Mouse (Mus musculus): ENCODE measurements around the gene Litaf.
"Not testable (repeated sequence)": the region's sequence is repeated elsewhere in the genome, so short reads cannot be mapped to it uniquely, and the experiment has no call there.

Litaf gene

GRCm38 (mm10) chr16:10992090-10993031 is 73.6 kb downstream of the Litaf start:
- no peak for DNase-seq (ENCODE audit: low read depth, low spot score)

- no peak for DNase-seq (ENCODE audit: low read depth, low spot score)
Measured at GRCm38 (mm10) chr16:10991737-10992089, 74.2 kb downstream of the Litaf start.

- no peak for DNase-seq (ENCODE audit: low read depth, low spot score)
Measured at GRCm38 (mm10) chr16:10990763-10991162, 75.2 kb downstream of the Litaf start.

GRCm38 (mm10) chr16:10989896-10990295 is 76.1 kb downstream of the Litaf start:
- no peak for DNase-seq (ENCODE audit: low read depth, low spot score)

DNA sequence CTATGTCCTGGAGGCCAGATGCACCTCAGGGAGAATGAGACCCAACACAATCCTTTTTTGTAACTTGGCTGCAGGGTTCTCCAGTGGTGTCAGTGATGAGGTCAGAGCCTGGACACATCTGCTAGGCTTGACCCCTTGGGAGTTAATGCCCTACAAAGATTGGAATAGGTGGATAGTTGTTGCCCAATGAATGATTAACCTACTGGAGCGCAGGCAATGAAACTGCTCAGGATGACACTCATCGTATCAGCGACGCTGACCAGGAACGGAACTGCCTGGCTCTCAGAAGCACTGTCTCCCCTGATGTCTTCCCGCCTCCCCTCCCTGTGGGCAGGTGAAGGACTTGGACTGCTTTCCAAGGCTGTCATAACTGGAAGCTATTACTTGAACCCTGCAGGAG is 76.6 kb downstream of the Litaf start:
- no peak for DNase-seq (ENCODE audit: low read depth, low spot score)

- DNase-seq (ENCODE audit: low read depth, low spot score) = no peak
Measured at GRCm38 (mm10) chr16:10988261-10988660, 77.7 kb downstream of the Litaf start.

DNA sequence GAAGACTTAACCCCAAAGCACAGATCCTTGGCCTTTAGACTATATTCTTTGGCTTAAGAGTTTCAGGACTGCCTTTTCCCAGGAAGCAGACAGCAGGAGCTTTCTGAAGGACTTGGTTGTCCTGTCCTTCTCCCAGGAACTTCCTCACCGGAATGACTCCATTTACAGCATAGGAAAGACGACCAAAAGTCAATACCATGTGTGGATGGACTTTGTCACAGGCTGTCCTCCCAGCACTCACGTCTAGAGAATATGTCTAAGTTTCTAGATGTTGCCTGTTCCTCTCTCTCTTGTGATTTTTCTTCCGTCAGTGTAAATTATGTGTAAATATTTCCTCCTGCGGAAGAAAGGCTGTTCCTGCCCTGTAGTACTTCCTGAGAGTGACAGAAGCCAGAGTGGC is 81.4 kb downstream of the Litaf start:
- DNase-seq (ENCODE audit: low read depth, low spot score) = no peak

- no peak for DNase-seq (ENCODE audit: low read depth, low spot score)
Measured at GRCm38 (mm10) chr16:10981493-10982070, 84.4 kb downstream of the Litaf start.

DNA sequence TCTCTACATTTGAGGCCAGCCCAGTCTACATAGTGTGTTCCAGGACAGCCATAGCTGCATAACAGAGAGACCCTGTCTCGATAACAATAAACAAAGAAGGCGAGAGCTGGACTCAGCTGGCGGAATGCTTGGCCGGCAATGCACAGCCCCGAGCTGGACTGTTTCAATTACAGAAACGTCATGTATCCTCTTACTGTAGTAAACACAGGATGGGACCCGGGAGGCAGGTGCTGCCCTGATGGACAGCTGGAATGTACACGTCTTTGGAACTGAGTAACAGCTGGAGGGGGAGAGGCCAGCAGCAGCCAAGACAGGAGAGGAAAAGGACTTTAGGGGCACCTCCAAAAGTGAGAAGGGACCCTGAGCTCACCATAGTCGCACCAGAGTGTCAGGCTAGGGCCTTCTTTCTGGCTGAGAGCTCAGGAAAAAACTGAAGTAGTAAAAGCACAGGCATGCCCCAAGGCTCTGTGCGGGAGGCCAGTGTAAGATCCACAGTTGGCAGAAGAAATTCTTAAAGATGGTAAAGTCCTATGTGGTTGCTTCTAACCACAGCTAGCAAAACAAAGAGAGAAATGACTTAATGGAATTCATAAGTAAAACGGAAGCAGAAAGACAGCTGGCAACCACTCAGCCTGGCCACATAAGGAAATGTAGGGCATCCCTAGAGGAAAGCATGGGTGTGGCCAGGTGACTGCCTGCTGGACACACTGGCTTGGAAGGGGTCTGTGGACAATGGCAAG is 86.7 kb downstream of the Litaf start:
- DNase-seq (ENCODE audit: low read depth, low spot score) = no peak

DNA sequence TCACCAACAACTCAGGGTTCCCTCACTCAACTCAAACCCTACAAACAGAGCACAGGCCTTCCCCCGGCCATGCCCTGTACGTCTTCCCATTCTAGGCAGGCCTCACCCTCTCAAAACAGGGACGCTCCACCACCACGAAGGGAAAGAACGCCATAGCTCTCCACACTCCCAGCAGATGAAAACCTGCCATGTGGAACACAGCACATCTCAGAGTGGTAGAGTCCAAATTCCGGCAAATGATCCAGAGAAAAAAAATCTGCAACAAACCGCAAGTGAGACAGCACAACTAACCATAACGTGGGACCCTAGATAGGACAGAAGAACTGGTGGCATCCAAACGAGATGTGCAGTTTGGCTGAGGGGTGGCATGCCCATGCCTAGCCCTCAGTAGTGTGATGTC is 88.1 kb downstream of the Litaf start:
- no peak for DNase-seq (ENCODE audit: low read depth, low spot score)

GRCm38 (mm10) chr16:10976202-10976631 is 89.7 kb downstream of the Litaf start:
- no peak for DNase-seq (ENCODE audit: low read depth, low spot score)

DNA sequence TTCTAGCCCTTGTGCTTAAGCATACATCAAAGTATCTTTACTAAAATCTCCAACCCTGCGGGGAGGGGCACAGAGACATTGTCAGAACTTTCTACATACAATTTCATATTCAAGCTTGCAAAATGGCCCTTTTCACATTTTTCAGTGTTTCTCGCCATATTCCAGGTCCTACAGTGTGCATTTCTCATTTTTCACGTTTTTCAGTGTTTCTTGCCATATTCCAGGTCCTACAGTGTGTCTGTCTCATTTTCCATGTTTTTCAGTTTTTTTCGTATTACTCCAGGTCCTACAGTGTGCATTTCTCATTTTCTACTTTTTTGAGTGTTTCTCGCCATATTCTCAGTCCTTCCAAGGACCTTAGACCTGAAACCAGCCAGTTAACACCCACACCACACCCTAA is 91.0 kb downstream of the Litaf start:
- DNase-seq (ENCODE audit: low read depth, low spot score) = no peak

DNA sequence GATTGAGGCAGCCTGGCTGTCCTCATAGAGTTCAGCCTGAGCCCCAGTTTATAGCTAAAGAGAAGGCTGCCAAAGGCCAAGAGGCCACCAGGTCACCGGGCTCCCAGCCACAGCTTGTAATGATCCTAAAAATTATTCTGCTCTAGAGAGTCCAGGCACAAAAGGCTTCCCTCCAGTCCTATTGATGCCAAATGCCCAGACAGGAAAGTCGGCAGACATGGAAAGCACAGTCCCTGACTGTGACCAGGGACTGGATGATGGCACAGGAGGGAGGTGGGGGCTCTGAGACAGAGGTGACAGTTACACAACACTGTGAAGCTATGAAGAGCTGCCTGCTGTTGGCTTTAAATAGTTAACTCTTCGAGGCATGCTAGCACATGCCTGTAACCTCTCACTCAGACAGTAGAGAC is 91.9 kb downstream of the Litaf start:
- DNase-seq (ENCODE audit: low read depth, low spot score) = no peak

- DNase-seq (ENCODE audit: low read depth, low spot score) = no peak
Measured at GRCm38 (mm10) chr16:10972259-10972658, 93.7 kb downstream of the Litaf start.

GRCm38 (mm10) chr16:10969944-10970343 is 96.0 kb downstream of the Litaf start:
- not testable (repeated sequence) for DNase-seq (ENCODE audit: low read depth, low spot score)

DNA sequence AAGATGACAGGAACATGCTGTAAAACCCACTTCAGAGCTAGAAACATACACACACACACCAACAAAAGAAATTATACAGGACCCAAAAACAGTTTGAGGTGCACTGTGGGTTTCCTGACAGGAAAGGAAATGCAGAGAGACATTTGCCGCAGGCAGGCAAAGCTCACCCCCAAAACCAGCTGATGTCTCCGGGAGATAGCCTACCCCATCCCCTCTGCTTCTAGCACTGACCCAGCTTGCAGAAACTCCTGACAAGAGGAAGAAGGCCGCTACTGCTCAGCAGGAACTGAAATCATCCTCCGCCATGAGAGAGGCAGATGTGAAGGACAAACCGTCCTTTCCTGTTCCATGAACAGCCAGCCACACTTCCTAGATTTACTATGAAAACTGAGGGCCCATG is 96.6 kb downstream of the Litaf start:
- no peak for DNase-seq (ENCODE audit: low read depth, low spot score)

DNA sequence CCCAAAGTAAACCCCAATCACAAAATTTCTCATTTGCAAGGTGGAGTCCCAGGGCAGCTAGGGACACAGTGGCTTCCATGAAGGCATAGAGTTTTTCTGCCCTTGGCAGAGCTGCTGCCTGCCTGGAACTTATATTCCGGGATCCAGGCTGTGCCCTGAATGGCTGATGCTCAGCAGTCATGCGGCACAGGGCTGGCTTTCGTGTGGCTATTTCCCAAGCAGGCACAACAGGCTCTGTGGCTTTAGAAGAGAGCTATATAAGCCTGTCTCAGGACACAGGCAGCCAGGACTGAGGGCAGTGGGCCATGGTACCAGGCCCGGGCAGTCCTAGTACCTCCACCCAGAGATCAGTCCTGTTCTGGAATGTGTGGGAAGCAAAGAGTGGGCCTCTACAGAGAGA is 97.7 kb downstream of the Litaf start:
- DNase-seq (ENCODE audit: low read depth, low spot score) = no peak

- DNase-seq (ENCODE audit: low read depth, low spot score) = no peak
Measured at GRCm38 (mm10) chr16:10967756-10968155, 98.2 kb downstream of the Litaf start.

DNA sequence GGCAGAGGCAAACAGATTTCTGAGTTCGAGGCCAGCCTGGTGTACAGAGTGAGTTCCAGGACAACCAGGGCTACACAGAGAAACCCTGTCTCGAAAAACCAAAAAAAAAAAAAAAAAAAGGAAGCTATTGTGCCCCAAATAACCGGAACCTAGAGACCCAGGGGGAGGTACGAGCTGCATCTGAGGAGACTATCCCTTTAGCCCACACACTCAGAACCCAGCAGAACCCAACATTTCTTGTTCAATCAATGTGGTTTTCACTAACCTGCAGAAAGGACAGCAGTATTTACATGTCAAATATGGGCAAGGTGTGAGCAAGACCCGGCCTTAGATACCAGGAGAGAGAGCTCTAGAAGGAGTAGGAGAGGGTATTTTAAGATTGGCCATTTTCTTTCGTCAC is 98.9 kb downstream of the Litaf start:
- no peak for DNase-seq (ENCODE audit: low read depth, low spot score)

GRCm38 (mm10) chr16:10965034-10965433 is 100.9 kb downstream of the Litaf start:
- DNase-seq (ENCODE audit: low read depth, low spot score) = no peak

- no peak for DNase-seq (ENCODE audit: low read depth, low spot score)
Measured at GRCm38 (mm10) chr16:10960916-10961315, 105.0 kb downstream of the Litaf start.

DNA sequence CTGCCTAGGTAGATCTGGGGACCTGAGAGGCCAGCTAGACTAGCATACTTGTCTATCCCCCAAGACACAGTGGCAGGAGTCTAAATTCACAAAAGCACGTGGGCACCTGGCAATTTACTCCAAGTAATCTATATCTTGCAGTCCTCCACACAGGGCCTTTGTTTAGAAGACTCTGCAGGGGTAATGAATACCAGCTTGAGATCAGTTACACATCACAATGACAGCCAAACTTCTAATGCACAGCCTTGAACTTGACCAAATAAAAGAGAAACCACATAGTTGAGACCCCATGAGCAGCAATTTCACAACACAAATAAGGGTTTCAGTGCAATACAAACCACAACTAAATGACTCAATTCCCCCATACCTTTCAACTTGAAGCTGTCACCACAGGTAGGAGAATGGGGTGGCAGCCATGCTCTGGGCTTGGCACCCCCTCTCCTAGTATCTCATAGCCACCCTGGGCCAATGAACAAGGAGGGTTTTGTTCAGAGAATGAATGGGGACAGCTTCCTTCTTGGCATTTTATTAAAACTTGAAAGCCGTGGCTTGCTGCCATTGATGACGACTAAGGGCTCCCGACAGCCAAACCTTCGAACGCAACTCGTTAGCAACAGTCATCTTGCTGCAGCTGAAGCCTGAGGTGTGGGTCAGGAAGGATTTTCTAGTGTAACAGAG is 107.1 kb downstream of the Litaf start:
- DNase-seq (ENCODE audit: low read depth, low spot score) = no peak
